Mouse (Mus musculus): Measurements from ENCODE around the gene Colgalt1.

The Colgalt1 gene

GRCm38 (mm10) chr8:71591471-71592373, 19.1 kb upstream of the Colgalt1 start, which contains the start of gene Pgls:
Gene Pgls (plus strand): TSS chr8:71592176.
- DNase-seq (ENCODE audit: low read depth), result peak; percentile 73

- DNase-seq (ENCODE audit: low read depth), result no peak
These were observed 18.2 kb upstream of the Colgalt1 start for GRCm38 (mm10) chr8:71592374-71593170.

- no peak for DNase-seq (ENCODE audit: low read depth)
These were observed 17.1 kb upstream of the Colgalt1 start for GRCm38 (mm10) chr8:71593556-71594323.

GRCm38 (mm10) chr8:71594324-71594722, 16.5 kb upstream of the Colgalt1 start:
- no peak for DNase-seq (ENCODE audit: low read depth)

- no peak for DNase-seq (ENCODE audit: low read depth)
These were observed 14.9 kb upstream of the Colgalt1 start for GRCm38 (mm10) chr8:71595862-71596261.

GRCm38 (mm10) chr8:71596384-71596783, 14.4 kb upstream of the Colgalt1 start:
- DNase-seq (ENCODE audit: low read depth), result no peak

GRCm38 (mm10) chr8:71596798-71597197, 14.0 kb upstream of the Colgalt1 start:
- DNase-seq (ENCODE audit: low read depth), result no peak

- DNase-seq (ENCODE audit: low read depth), result no peak
These were observed 13.3 kb upstream of the Colgalt1 start, which contains the start of gene Fam129c for GRCm38 (mm10) chr8:71597451-71597850. Gene Fam129c (plus strand): TSS chr8:71597648.

GRCm38 (mm10) chr8:71598375-71598774, 12.4 kb upstream of the Colgalt1 start:
- DNase-seq (ENCODE audit: low read depth), result no peak

GRCm38 (mm10) chr8:71598841-71599240, 12.0 kb upstream of the Colgalt1 start:
- DNase-seq (ENCODE audit: low read depth), result no peak

- no peak for DNase-seq (ENCODE audit: low read depth)
These were observed 8.7 kb upstream of the Colgalt1 start for GRCm38 (mm10) chr8:71601939-71602665.

GRCm38 (mm10) chr8:71602666-71603334, 8.0 kb upstream of the Colgalt1 start:
- DNase-seq (ENCODE audit: low read depth), result peak; percentile 28

GRCm38 (mm10) chr8:71604021-71604420, 6.8 kb upstream of the Colgalt1 start:
- no peak for DNase-seq (ENCODE audit: low read depth)

- no peak for DNase-seq (ENCODE audit: low read depth)
These were observed 1.3 kb downstream of the Colgalt1 start for GRCm38 (mm10) chr8:71612141-71612540.

GRCm38 (mm10) chr8:71613418-71613817, 2.6 kb downstream of the Colgalt1 start:
- DNase-seq (ENCODE audit: low read depth), result no peak

GRCm38 (mm10) chr8:71619786-71620185, 9.0 kb downstream of the Colgalt1 start:
- no peak for DNase-seq (ENCODE audit: low read depth)

GRCm38 (mm10) chr8:71625088-71625487, 14.3 kb downstream of the Colgalt1 start:
- DNase-seq (ENCODE audit: low read depth), result no peak

GRCm38 (mm10) chr8:71626753-71627152, 16.0 kb downstream of the Colgalt1 start:
- no peak for DNase-seq (ENCODE audit: low read depth)

GRCm38 (mm10) chr8:71627265-71628099, 16.7 kb downstream of the Colgalt1 start:
- DNase-seq (ENCODE audit: low read depth), result no peak
